Mouse (Mus musculus) kidney, adult 2 months (tissue): ENCODE measurements around the gene Adcy2. TPM values are rescaled to one million over a fixed set of nuclear protein-coding genes. Genes with fewer than 3 reads are reported as not detected.

Experiments used
- DNase-seq: peaks from one replicate; pipeline ENCODE4 v3.0.0; 2021
- H3K27ac ChIP-seq: fragments of 200-500 bp; 2 replicates; pipeline ENCODE4 v1.5.1; 2012; ENCODE audit warnings: low read depth, low read length, control low read depth, inconsistent platforms; ENCODE audit not compliant: insufficient read depth
- H3K27me3 ChIP-seq: fragments of 200-500 bp; replicated peaks from 2 replicates; pipeline ENCODE4 v1.6.1; 2012; ENCODE audit warnings: mild to moderate bottlenecking, moderate library complexity, low read length, inconsistent platforms; ENCODE audit not compliant: control insufficient read depth, insufficient read depth
- H3K36me3 ChIP-seq: fragments of 200-500 bp; 2 replicates; pipeline ENCODE4 v1.6.1; 2012; ENCODE audit warnings: mild to moderate bottlenecking, moderate library complexity, low read length, inconsistent platforms; ENCODE audit not compliant: control insufficient read depth, insufficient read depth
- H3K4me1 ChIP-seq: fragments of 200-500 bp; 2 replicates; pipeline ENCODE4 v1.6.1; 2011; ENCODE audit warnings: low read length; ENCODE audit not compliant: control insufficient read depth, insufficient read depth
- H3K4me3 ChIP-seq: fragments of 200-500 bp; 2 replicates; pipeline ENCODE4 v1.5.1; 2011; ENCODE audit warnings: mild to moderate bottlenecking, low read depth, low read length, control low read depth; ENCODE audit not compliant: insufficient read depth
- CTCF ChIP-seq: fragments of 200-500 bp; conservative IDR thresholded peaks from 2 replicates; pipeline ENCODE4 v1.5.1; 2011; ENCODE audit warnings: low read depth, mild to moderate bottlenecking, control low read depth, low read length, moderate library complexity, mixed read lengths; ENCODE audit not compliant: insufficient read depth, insufficient read length
- POLR2A ChIP-seq: fragments of 200-500 bp; IDR thresholded peaks from one replicate; pipeline ENCODE4 v1.6.1; 2011; ENCODE audit warnings: low read depth, low read length, control low read depth
- WGBS: fragments of 180-500 bp; shearing (Covaris S2); methylation state at CpG from one replicate; pipeline ENCODE4 v1.1.7; 2018; 5-methylcytosine and 5-hydroxymethylcytosine counted together
- polyA plus RNA-seq: library from polyadenylated mRNA; depleted of rRNA; stranded (reverse); fragments of >200 nt; gene quantifications from 2 replicates; pipeline ENCODE4 v1.2.3, GENCODE M21; 2012

Adcy2 gene
- polyA plus RNA-seq, 1 experiment = 0.83 TPM

GRCm38 (mm10) chr13:68787286-68788061 lies 211.9 kb downstream of the Adcy2 start:
- no peaks in the 10 kb centered on the region for H3K27me3 ChIP-seq
- H3K36me3 ChIP-seq = no peaks in the 10 kb centered on the region
- WGBS = 57% methylated on average over 8 of the region's 8 CpGs
- no peak overlapping the region for H3K4me3 ChIP-seq
- no peak for DNase-seq
- no peaks in the 10 kb centered on the region for H3K4me1 ChIP-seq
- H3K27ac ChIP-seq = no peak overlapping the region
- TF ChIP-seq CTCF (no peak), POLR2A (no peak)

- 50% methylated on average over 1 of the region's 1 CpGs for WGBS
- no peaks in the 10 kb centered on the region for H3K27me3 ChIP-seq
- H3K4me1 ChIP-seq = no peaks in the 10 kb centered on the region
- no peak overlapping the region for H3K4me3 ChIP-seq
- TF ChIP-seq CTCF (no peak), POLR2A (no peak)
- no peak overlapping the region for H3K27ac ChIP-seq
- no peak for DNase-seq
- no peaks in the 10 kb centered on the region for H3K36me3 ChIP-seq
Observed at GRCm38 (mm10) chr13:68783096-68783495, 216.2 kb downstream of the Adcy2 start.

- no peak for DNase-seq
- H3K36me3 ChIP-seq = no peaks in the 10 kb centered on the region
- TF ChIP-seq POLR2A = no peak
- no peak for TF ChIP-seq CTCF
- no peak overlapping the region for H3K27ac ChIP-seq
- WGBS = 88% methylated on average over 6 of the region's 6 CpGs
- H3K4me1 ChIP-seq = no peaks in the 10 kb centered on the region
- no peak overlapping the region for H3K4me3 ChIP-seq
- no peaks in the 10 kb centered on the region for H3K27me3 ChIP-seq
Observed at GRCm38 (mm10) chr13:68778011-68778672, 221.2 kb downstream of the Adcy2 start.

GRCm38 (mm10) chr13:68773599-68774211 lies 225.6 kb downstream of the Adcy2 start:
- no peak for DNase-seq
- Histone ChIP-seq H3K4me3 (no peak overlapping the region), H3K36me3 (no peaks in the 10 kb centered on the region), H3K27me3 (no peaks in the 10 kb centered on the region), H3K27ac (no peak overlapping the region), H3K4me1 (no peaks in the 10 kb centered on the region)
- TF ChIP-seq CTCF (no peak), POLR2A (no peak)
- WGBS = 29% methylated on average over 2 of the region's 2 CpGs

GRCm38 (mm10) chr13:68768588-68768987 lies 230.8 kb downstream of the Adcy2 start:
- 93% methylated on average over 3 of the region's 3 CpGs for WGBS
- Histone ChIP-seq H3K36me3 (no peaks in the 10 kb centered on the region), H3K27me3 (no peaks in the 10 kb centered on the region), H3K27ac (no peak overlapping the region), H3K4me3 (no peak overlapping the region), H3K4me1 (no peaks in the 10 kb centered on the region)
- DNase-seq = no peak
- TF ChIP-seq POLR2A (no peak), CTCF (no peak)

GRCm38 (mm10) chr13:68765896-68766578 lies 233.3 kb downstream of the Adcy2 start:
- H3K36me3 ChIP-seq = no peaks in the 10 kb centered on the region
- 77% methylated on average over 8 of the region's 8 CpGs for WGBS
- no peak overlapping the region for H3K27ac ChIP-seq
- H3K4me3 ChIP-seq = no peak overlapping the region
- DNase-seq = no peak
- TF ChIP-seq CTCF = no peak
- no peak for TF ChIP-seq POLR2A
- H3K27me3 ChIP-seq = no peaks in the 10 kb centered on the region
- H3K4me1 ChIP-seq = no peaks in the 10 kb centered on the region

- Histone ChIP-seq H3K36me3 (no peaks in the 10 kb centered on the region), H3K27me3 (no peaks in the 10 kb centered on the region), H3K27ac (no peak overlapping the region), H3K4me3 (no peak overlapping the region), H3K4me1 (no peaks in the 10 kb centered on the region)
- TF ChIP-seq POLR2A = no peak
- TF ChIP-seq CTCF = no peak
- no peak for DNase-seq
- 30% methylated on average over 3 of the region's 3 CpGs for WGBS
Observed at GRCm38 (mm10) chr13:68764614-68765013, 234.7 kb downstream of the Adcy2 start.
